Mouse (Mus musculus) embryonic fibroblast, embryonic 13.5 days (primary cell): Measurements from ENCODE around the gene Sgo2a.

Source experiments
- CTCF ChIP-seq: IDR thresholded peaks from 2 replicates; pipeline ENCODE4 v1.5.1; 2011; ENCODE audit warnings: mild to moderate bottlenecking, control low read depth, low read length, moderate library complexity, borderline replicate concordance; ENCODE audit not compliant: insufficient read depth
- POLR2A ChIP-seq: IDR thresholded peaks from 2 replicates; pipeline ENCODE4 v1.6.1; 2011; ENCODE audit warnings: low read depth, mild to moderate bottlenecking, control low read depth, low read length, moderate library complexity

DNA sequence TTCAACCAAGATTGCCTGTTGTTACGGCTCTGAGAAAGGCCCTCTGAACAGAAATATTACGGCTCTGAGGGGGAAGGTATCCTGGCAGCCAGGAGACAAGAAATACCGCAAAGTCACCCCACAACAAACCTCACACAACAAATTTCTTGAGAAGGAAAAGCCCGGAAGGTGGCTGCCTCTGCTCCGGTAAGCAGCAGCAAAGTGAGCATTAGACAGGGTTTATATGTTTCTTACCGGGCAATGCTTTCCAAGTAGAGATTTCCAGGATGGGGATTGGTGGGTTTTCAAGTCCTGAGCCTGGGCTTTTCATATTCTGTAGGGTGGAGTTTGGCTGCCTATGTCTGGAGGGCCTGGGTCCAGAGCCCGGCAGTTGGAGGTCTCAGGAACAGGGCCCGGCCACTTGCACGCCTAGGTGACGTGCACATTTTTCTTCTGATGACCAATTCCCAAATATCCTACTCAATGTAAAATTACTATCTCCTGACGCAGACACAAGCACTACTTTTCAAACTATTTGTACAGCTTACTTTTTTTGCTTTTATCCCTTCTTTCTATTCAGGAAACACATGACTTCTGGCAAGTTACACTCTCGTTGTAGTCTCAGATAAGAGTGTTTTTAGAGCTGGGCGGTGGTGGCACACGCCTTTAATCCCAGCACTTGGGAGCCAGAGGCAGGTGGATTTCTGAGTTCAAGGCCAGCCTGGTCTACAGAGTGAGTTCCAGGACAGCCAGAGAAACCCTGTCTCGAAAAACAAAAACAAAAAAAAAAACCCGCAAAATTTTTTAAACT, 42.0 kb upstream of the Sgo2a start:
- TF ChIP-seq CTCF (no peak), POLR2A (no peak)
